Mouse (Mus musculus) lung, postnatal 0 days (tissue): ENCODE results near the gene Bmp5.

Source experiments
- CTCF ChIP-seq: IDR thresholded peaks from 2 replicates; pipeline ENCODE4 v1.5.1; 2016; ENCODE audit warnings: antibody characterized with exemption, mild to moderate bottlenecking
- EP300 ChIP-seq: IDR thresholded peaks from 2 replicates; pipeline ENCODE4 v1.6.1; 2016; ENCODE audit warnings: antibody characterized with exemption, mild to moderate bottlenecking, control low read depth

DNA sequence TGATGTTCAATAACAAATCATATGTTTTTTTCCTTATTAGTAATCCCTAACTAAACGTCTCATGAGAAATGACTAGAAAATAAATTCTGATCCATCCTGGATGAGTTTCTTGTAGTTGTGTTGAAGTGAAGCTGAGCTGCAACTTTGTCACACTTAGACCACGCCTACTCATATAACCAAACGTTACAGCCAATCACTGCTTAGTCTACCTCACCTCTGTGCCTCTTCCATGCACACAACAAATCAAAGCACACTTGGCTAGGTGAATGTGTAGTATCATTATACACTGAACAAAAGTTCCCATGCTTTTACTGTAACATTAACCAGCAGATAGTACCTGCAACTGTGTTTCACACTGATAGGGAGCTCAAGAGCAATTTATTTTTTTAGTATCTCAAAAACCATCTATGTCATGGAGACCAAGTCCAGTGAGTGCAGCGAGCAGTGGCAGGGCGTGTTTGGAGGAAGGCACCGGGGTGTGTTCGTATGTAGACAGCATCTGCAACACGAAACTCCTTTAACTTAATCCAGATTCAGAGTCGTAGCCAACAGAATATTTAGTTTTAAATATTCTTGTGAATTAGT is 3.7 kb downstream of the Bmp5 start:
- TF ChIP-seq CTCF (no peak), EP300 (no peak)
